Mouse (Mus musculus): Measurements from ENCODE around the gene Actl11. TPM values are rescaled to one million over a fixed set of nuclear protein-coding genes. Genes with fewer than 3 reads are reported as not detected.
A peak's percentile ranks its signal among the peaks of the same experiment; 100 is the strongest.

The Actl11 gene
- total RNA-seq (2014; fragmentation: Nextera tagmentation) (not detected in 2 replicates), total RNA-seq (2017) (not detected in 2 replicates)

- ATAC-seq (replicated peaks; ENCODE audit: poor library complexity, severe bottlenecking), result no peak
Measured at GRCm38 (mm10) chr9:107928169-107928568, at the start of gene Actl11. Actl11 (plus strand) TSS chr9:107928469.

GRCm38 (mm10) chr9:107880411-107880810, 47.9 kb upstream of the Actl11 start:
- no peak for ATAC-seq (replicated peaks; ENCODE audit: poor library complexity, severe bottlenecking)

- ATAC-seq (replicated peaks; ENCODE audit: poor library complexity, severe bottlenecking), result peak; percentile 96
Measured at GRCm38 (mm10) chr9:107887804-107888266, 40.4 kb upstream of the Actl11 start, which contains the start of gene Mon1a. Mon1a (plus strand) TSS chr9:107888151.

GRCm38 (mm10) chr9:107888267-107888850, 39.9 kb upstream of the Actl11 start:
- ATAC-seq (replicated peaks; ENCODE audit: poor library complexity, severe bottlenecking), result peak; percentile 65

GRCm38 (mm10) chr9:107890260-107890659, 38.0 kb upstream of the Actl11 start:
- no peak for ATAC-seq (replicated peaks; ENCODE audit: poor library complexity, severe bottlenecking)

GRCm38 (mm10) chr9:107891023-107891422, 37.2 kb upstream of the Actl11 start:
- no peak for ATAC-seq (replicated peaks; ENCODE audit: poor library complexity, severe bottlenecking)

- no peak for ATAC-seq (replicated peaks; ENCODE audit: poor library complexity, severe bottlenecking)
Measured at GRCm38 (mm10) chr9:107898563-107898962, 29.7 kb upstream of the Actl11 start.

- no peak for ATAC-seq (replicated peaks; ENCODE audit: poor library complexity, severe bottlenecking)
Measured at GRCm38 (mm10) chr9:107899855-107900254, 28.4 kb upstream of the Actl11 start.

- peak; percentile 61 for ATAC-seq (replicated peaks; ENCODE audit: poor library complexity, severe bottlenecking)
Measured at GRCm38 (mm10) chr9:107900840-107901626, 27.2 kb upstream of the Actl11 start.

GRCm38 (mm10) chr9:107901627-107901914, 26.7 kb upstream of the Actl11 start:
- no peak for ATAC-seq (replicated peaks; ENCODE audit: poor library complexity, severe bottlenecking)

GRCm38 (mm10) chr9:107904726-107905125, 23.5 kb upstream of the Actl11 start:
- peak; percentile 74 for ATAC-seq (replicated peaks; ENCODE audit: poor library complexity, severe bottlenecking)

- ATAC-seq (replicated peaks; ENCODE audit: poor library complexity, severe bottlenecking), result peak; percentile 36
Measured at GRCm38 (mm10) chr9:107906252-107906966, 21.9 kb upstream of the Actl11 start, which contains the start of gene Mst1r. Mst1r (plus strand) TSS chr9:107906873.

GRCm38 (mm10) chr9:107906967-107907800, 21.1 kb upstream of the Actl11 start:
- no peak for ATAC-seq (replicated peaks; ENCODE audit: poor library complexity, severe bottlenecking)

- no peak for ATAC-seq (replicated peaks; ENCODE audit: poor library complexity, severe bottlenecking)
Measured at GRCm38 (mm10) chr9:107907801-107908120, 20.5 kb upstream of the Actl11 start.

GRCm38 (mm10) chr9:107908410-107909158, 19.7 kb upstream of the Actl11 start:
- ATAC-seq (replicated peaks; ENCODE audit: poor library complexity, severe bottlenecking), result peak; percentile 64

- ATAC-seq (replicated peaks; ENCODE audit: poor library complexity, severe bottlenecking), result no peak
Measured at GRCm38 (mm10) chr9:107910025-107910769, 18.1 kb upstream of the Actl11 start.

- no peak for ATAC-seq (replicated peaks; ENCODE audit: poor library complexity, severe bottlenecking)
Measured at GRCm38 (mm10) chr9:107914764-107915420, 13.4 kb upstream of the Actl11 start.

GRCm38 (mm10) chr9:107917895-107918608, 10.2 kb upstream of the Actl11 start:
- no peak for ATAC-seq (replicated peaks; ENCODE audit: poor library complexity, severe bottlenecking)
